Mouse (Mus musculus) NIH3T3 (cell line): Measurements from ENCODE around the gene Scrt2.

Experiments
- DNase-seq: peaks from one replicate; pipeline ENCODE4 v3.0.0-alpha.2; 2012; ENCODE audit warnings: low read depth

The Scrt2 gene

DNA sequence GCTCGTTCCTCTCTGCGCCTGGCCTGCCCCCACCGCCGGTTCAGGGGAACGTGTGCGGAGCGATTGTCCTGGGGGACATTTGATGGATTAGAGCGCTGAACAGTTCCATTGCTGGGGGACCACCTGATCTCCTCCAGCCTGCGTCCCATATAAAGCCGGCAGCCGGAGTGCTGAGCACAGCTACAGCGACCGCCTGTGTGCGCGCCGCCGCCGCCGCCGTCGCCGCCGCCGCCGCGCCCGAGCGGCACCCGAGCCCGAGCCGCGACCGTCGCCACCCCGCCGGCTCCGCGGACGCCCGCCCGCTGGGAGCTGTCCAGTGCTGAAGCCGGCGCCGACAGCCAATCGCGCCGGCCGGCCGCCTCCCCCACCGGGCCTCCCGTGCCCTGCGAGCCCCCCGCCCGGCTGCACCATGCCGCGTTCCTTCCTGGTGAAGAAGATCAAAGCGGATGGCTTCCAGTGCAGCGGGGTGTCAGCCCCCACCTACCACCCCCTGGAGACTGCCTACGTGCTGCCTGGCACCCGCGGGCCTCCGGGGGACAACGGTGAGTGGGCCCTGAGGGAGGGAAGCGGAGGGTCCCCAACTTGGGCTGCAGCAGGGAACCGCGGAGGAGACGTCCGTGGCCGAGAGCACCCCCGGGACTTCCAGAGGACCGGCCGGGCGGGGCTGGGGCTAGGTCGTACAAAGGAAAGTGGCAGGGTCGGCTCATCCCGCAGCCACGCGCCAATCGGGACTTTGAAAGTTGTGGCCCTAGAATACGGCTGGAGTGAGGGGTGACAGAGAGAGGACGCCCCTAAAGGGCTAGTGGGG is 516 bp downstream of the Scrt2 start:
- DNase-seq, result peak; percentile 33

DNA sequence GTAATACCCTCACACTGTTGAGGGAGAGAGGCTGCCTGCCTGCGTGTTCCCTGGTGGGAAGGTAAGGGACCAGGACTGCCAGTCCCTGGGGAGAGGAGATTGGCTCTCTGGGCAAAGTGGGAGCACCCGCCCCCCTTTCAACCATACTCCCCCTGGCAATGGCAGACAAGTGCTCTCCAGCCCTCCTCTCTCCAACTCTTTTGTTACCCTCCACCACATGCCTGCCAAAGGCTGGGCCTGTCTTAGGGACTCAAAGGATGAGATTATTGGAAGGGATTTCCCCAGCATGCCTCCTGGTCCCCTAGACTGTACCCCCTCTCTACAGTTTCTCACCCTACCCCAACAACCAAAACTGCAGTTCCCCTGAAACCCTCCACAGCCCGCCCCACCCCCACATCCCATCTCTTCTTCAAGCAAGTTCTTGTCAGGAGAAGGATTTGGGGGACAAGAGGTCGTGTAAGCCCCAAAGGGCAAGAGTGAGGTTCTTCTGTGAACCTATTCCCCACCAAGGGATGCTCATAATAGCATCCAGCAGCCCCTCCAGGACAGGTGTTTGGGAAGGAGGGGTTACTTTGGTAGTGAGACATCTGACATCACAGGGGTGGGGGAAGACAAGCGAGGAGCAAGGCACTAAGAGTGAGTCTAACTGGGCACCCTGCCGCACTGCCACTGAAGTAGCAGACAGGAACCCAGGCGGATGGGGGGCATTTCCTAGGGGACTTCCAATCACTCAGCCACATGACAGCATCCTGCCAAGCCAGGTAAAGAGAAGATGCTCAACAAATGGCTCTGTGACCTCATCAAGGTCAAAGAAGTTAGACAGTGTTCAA is 1.3 kb downstream of the Scrt2 start:
- DNase-seq, result no peak

DNA sequence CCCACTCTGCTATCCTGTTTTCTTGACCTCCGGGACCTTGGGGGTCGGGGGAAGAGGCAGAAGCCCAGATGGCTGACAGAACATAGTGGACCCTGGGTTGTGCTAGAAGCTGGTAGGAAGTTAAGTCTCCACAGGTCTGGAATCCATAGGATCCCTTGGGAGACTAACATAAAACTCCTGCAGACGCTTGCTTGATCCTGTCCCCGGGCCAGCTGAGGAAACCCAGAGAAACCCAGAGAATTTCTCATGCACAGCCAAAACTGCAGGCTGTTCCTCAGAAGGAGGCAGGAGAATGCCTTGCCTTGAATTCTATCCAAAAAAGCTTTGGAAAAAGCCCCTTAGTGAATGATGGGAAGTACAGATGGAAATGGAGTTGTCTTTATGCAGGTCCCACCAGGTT is 2.1 kb downstream of the Scrt2 start:
- no peak for DNase-seq

DNA sequence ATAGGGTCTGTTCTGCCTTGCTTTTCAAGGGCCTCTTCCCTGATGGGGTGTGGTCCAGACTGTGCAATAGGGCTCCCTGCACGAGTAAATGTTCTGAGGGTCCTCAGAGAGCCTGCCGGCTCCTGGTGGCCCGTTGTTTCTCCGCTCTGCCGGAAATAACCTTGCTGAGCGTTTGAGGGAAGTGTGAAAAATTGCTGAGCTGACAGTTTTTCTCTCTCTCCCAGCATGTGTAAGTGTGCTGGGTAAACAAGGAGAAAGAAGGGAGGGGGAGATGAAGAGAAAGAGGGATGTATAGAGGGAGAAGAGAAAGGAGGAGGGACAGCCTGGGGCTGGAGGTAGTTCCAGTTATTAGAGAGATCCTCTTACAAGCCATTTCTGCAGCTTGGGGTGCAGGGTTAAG is 3.0 kb downstream of the Scrt2 start:
- DNase-seq, result no peak

- no peak for DNase-seq
These were observed 4.1 kb downstream of the Scrt2 start for GRCm38 (mm10) chr2:152085414-152085813.

DNA sequence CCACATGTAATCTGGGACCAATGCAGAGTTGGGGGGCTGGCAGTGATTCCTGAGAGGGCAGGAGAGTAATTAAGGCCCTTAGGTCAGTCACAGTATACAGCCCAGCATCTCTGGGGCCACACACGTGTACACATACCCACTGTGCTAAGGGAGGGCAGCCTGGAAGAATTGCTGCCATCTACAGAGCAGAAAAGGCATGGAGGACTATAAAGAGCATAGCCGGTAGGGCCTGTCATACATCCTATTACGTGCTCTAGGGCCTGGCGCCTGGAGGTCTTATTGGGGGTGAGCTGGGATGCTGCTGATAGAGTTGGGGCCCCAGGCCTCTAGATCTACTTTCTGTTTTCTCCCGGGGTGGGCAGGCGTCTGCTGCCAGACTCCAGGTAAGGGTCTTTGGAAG is 5.1 kb downstream of the Scrt2 start:
- DNase-seq, result no peak

- DNase-seq, result peak; percentile 15
These were observed 5.8 kb downstream of the Scrt2 start for GRCm38 (mm10) chr2:152087111-152087510.

DNA sequence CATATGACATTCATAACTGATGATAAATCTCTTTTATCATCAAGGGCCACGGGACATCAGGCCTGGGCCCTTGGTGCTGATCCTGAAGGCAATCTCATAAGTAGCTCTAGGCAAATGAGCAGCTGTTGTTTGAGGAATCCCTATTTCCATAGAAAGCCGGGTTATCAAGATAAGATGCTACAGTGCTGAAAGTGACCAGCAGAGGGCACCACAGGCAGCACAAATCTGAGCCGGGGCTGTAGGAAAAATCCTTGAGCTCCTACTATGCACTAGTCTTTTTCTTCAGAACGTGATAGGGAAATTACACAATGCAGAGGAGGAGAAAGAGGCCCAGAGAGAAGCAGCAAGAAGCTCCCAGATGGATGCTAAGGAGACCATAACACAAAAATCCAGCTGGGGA is 7.7 kb downstream of the Scrt2 start:
- DNase-seq, result peak; percentile 71

- no peak for DNase-seq
These were observed 8.3 kb downstream of the Scrt2 start for GRCm38 (mm10) chr2:152089581-152089980.

DNA sequence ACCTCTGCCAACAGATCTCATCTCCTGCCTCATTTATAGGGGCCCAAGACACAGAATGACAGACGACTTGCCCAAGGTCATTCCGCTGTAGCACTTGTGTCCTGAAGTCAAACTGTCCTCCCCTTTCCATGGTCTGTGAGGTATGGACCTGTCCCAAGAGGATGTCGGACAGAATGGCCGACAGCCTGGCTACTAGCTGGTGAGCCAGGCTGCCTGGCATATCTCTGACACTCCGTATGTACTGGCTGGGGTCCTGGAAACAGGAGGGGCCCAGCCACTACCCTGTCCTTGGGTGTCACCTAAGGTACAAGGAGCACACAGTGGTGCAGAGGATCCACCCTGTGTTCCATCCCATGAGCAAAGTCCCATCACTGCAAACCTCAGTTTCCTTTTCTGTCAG is 9.2 kb downstream of the Scrt2 start:
- no peak for DNase-seq

DNA sequence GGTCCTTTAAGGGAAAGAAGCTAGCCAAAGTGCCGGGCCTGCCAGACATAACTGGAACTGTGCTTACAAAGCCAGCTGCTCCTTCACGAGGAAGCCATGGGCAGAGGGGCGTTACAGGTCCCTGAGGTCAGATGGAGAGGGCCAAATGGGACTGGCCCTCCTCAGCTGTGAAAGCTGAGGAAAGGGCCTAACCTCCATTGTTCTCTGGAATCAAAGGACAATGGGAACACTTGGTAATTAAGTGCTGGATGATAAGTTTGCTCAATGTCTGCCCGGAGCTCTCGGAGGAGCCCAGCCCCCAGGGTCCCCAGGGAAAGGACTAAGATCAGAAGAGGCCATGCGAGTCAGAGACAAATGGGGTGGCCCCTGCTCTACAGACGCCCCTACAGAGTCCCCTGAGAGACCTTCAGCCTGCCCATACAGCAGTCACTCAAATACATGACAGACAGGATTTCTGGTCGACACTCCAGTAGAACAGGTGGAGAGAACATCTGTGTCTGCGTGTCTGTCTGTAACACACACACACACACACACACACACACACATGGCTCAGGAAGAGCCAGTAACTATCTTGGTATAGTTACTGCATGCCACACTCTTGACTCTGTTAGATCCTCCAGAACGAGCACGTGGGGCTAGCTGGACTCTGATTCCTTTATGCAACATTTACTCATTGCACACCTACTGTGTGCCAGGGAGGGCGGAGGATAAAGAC is 10.2 kb downstream of the Scrt2 start:
- DNase-seq, result no peak

GRCm38 (mm10) chr2:152092927-152093326 is 11.6 kb downstream of the Scrt2 start:
- DNase-seq, result no peak

DNA sequence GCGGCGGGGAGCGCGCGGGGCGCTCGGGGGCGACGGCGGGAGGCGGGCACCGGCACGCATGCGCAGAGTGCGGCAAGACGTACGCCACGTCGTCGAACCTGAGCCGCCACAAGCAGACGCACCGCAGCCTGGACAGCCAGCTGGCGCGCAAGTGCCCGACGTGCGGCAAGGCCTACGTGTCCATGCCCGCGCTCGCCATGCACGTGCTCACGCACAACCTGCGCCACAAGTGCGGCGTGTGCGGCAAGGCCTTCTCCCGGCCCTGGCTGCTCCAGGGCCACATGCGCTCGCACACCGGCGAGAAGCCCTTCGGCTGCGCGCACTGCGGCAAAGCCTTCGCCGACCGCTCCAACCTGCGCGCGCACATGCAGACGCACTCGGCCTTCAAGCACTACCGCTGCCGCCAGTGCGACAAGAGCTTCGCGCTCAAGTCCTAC is 12.0 kb downstream of the Scrt2 start:
- DNase-seq, result no peak

DNA sequence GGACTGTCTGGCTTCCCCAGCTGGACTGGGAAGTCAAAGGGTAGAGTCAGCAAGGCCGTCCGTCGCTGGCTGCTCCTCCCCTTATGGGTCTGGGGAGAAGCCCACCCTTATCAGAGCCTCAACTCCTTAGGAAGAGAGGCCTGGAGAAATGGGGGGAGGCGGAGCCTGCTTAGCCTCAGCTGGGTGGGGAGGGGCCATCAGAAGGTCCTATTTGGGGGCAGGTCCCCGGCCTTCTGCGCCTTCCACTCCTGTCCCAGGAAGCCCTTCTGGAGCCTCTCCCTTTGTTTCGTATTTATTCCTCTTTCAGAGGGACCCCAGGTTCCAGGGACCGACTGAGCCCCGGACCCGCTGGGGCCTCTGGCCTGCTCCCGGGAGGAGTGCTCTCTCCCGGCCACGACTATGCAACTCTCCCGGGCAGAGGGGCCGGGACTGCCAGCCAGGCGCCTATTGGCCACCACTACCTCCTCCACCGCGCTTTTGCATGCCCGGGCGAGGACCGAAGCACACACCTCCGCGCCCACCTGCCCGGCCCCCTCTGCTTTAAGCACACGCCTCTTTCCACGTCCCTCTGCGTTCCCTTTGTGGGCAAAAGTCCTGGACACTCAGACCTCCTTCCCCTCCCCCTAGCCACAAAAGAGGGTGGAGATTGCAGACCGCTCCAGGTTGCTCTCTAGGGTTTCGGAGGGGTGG is 13.7 kb downstream of the Scrt2 start:
- DNase-seq, result no peak

- no peak for DNase-seq
These were observed 15.6 kb downstream of the Scrt2 start for GRCm38 (mm10) chr2:152096922-152097321.

- DNase-seq, result no peak
These were observed 16.6 kb downstream of the Scrt2 start for GRCm38 (mm10) chr2:152097916-152098315.

GRCm38 (mm10) chr2:152099538-152099937 is 18.2 kb downstream of the Scrt2 start:
- no peak for DNase-seq

- DNase-seq, result peak; percentile 13
These were observed 20.4 kb downstream of the Scrt2 start for GRCm38 (mm10) chr2:152101761-152102160.

- peak; percentile 48 for DNase-seq
These were observed 21.0 kb downstream of the Scrt2 start for GRCm38 (mm10) chr2:152102369-152102768.

GRCm38 (mm10) chr2:152104711-152105317 is 23.5 kb downstream of the Scrt2 start:
- peak; percentile 18 for DNase-seq
